24 mouse cellular contexts compared by ENCODE assay signal in genomic region chr7:99061056-99061680, GRCm38 (mm10).
DNase-seq lines count a peak whose midpoint lies in the region; ATAC-seq lines count a peak whose summit lies in the region.
"Had no signal": no experiment of that assay in that cellular context is flagged by ENCODE, and none has a peak within 500 bp of the region (broad histone marks: within the 10 kb centered on the region; RNA-seq: fewer than 3 reads in every experiment).

No protein-coding gene starts in this region.

- peak; percentile 41; the same call in 1 of the 2 replicates for ATAC-seq in cerebellum, adult (ENCODE audit: insufficient number of reproducible peaks, low FRiP score, low TSS enrichment)
- ATAC-seq: forebrain, embryonic 14.5 days; intestine, embryonic 15.5 days had no signal

- intact Hi-C loops in left cerebral cortex, postnatal 10 days (cut with DNase I) = no loop called here

- no peaks in the 10 kb centered on the region for H3K9me3 ChIP-seq in embryonic facial prominence, embryonic 10.5 days
- H3K9me3 ChIP-seq: hindbrain, embryonic 15.5 days; intestine, embryonic 15.5 days; kidney, embryonic 15.5 days; limb, embryonic 13.5 days; neural tube, embryonic 13.5 days had no signal

- H3K4me3 ChIP-seq in embryonic facial prominence, embryonic 10.5 days = no peak overlapping the region
- H3K4me3 ChIP-seq: hindbrain, embryonic 15.5 days; intestine, embryonic 15.5 days; kidney, embryonic 15.5 days; limb, embryonic 13.5 days; neural tube, embryonic 13.5 days had no signal

- no peak for DNase-seq in cerebellum, postnatal 4 days (ENCODE audit: low spot score in 2 of 2)
- peak; percentile 60 for DNase-seq in 416B (ENCODE audit: low read depth)
- peak; percentile 31 for DNase-seq in cerebellum, adult 8-10 months
- no peak for DNase-seq in embryonic facial prominence, embryonic 10.5 days (ENCODE audit: low spot score)
- DNase-seq in urinary bladder, postnatal 36 days (ENCODE audit: low spot score in 2 of 2) = no peak
- no peak for DNase-seq in right cerebral cortex, adult 18-20 months
- no peak for DNase-seq in left cerebral cortex, postnatal 10 days (ENCODE audit: extremely low spot score in 1 of 2, low spot score in 2 of 2)
- DNase-seq: adrenal gland, postnatal 36 days; gastrocnemius, postnatal 25 days; heart, postnatal 14 days; kidney, postnatal 4 days; layer of hippocampus, adult 9-11 months; midbrain, embryonic 14.5 days; spleen, adult 18-20 months; thymus, postnatal 25 days had no signal

- H3K27ac ChIP-seq in embryonic facial prominence, embryonic 10.5 days (replicated peaks) = peak overlapping the region; percentile 19; the same call in 1 of the 2 replicates
- H3K27ac ChIP-seq: hindbrain, embryonic 15.5 days; intestine, embryonic 15.5 days; kidney, embryonic 15.5 days; limb, embryonic 13.5 days; liver, embryonic 14.5 days; neural tube, embryonic 13.5 days had no signal

- H3K4me1 ChIP-seq in embryonic facial prominence, embryonic 10.5 days = peaks cover 10% of the 10 kb centered on the region

- no peaks in the 10 kb centered on the region for H3K36me3 ChIP-seq in embryonic facial prominence, embryonic 10.5 days (replicated peaks)
- H3K36me3 ChIP-seq: hindbrain, embryonic 15.5 days; intestine, embryonic 15.5 days; kidney, embryonic 15.5 days; limb, embryonic 13.5 days; neural tube, embryonic 13.5 days had no signal

- H3K27me3 ChIP-seq in embryonic facial prominence, embryonic 10.5 days (replicated peaks; ENCODE audit: low read depth, poor library complexity, severe bottlenecking) = no peaks in the 10 kb centered on the region
- H3K27me3 ChIP-seq: CH12.LX; hindbrain, embryonic 15.5 days; intestine, embryonic 15.5 days; kidney, embryonic 15.5 days; neural tube, embryonic 13.5 days had no signal

- WGBS in embryonic facial prominence, embryonic 10.5 days = 87% methylated on average over 7 of the region's 7 CpGs

Comparison
In these comparisons a context has a peak if more than half of its experiments do, and no peak if none do; other contexts are left out.
1. DNase-seq: peak in 416B (single experiment) and cerebellum, adult 8-10 months (single experiment); none in cerebellum, postnatal 4 days (0 of 2), embryonic facial prominence, embryonic 10.5 days (single experiment), urinary bladder, postnatal 36 days (0 of 2), right cerebral cortex, adult 18-20 months (single experiment) and left cerebral cortex, postnatal 10 days (0 of 2).